Mouse (Mus musculus) testis, adult 2 months (tissue): ENCODE results near the gene Stag2. TPM values are rescaled to one million over a fixed set of nuclear protein-coding genes. Genes with fewer than 3 reads are reported as not detected.

Experiments used
- H3K27ac ChIP-seq: fragments of 200-500 bp; 2 replicates; pipeline ENCODE4 v1.5.1; 2012; ENCODE audit warnings: low read depth, low read length; ENCODE audit not compliant: control insufficient read depth, insufficient read depth
- H3K27me3 ChIP-seq: fragments of 200-500 bp; 2 replicates; pipeline ENCODE4 v1.6.1; 2012; ENCODE audit warnings: mild to moderate bottlenecking, low read length, moderate library complexity; ENCODE audit not compliant: control insufficient read depth, insufficient read depth
- H3K36me3 ChIP-seq: fragments of 200-500 bp; 2 replicates; pipeline ENCODE4 v1.6.1; 2012; ENCODE audit warnings: mild to moderate bottlenecking, low read length; ENCODE audit not compliant: control insufficient read depth, insufficient read depth
- H3K4me1 ChIP-seq: fragments of 200-500 bp; 2 replicates; pipeline ENCODE4 v1.6.1; 2012; ENCODE audit warnings: low read length; ENCODE audit not compliant: control insufficient read depth, insufficient read depth
- H3K4me3 ChIP-seq: fragments of 200-500 bp; 2 replicates; pipeline ENCODE4 v1.5.1; 2012; ENCODE audit warnings: low read depth, mild to moderate bottlenecking, low read length, moderate library complexity, mixed read lengths; ENCODE audit not compliant: control insufficient read depth
- CTCF ChIP-seq: fragments of 200-500 bp; IDR thresholded peaks from 2 replicates; pipeline ENCODE4 v1.5.1; 2012; ENCODE audit warnings: low read depth, mild to moderate bottlenecking, inconsistent platforms, low read length, moderate library complexity; ENCODE audit not compliant: control insufficient read depth, insufficient read depth, insufficient replicate concordance
- POLR2A ChIP-seq: fragments of 200-500 bp; IDR thresholded peaks from 2 replicates; pipeline ENCODE4 v1.6.1; 2012; ENCODE audit warnings: low read depth, mild to moderate bottlenecking, inconsistent platforms, low read length, moderate library complexity; ENCODE audit not compliant: control insufficient read depth
- polyA plus RNA-seq: library from polyadenylated mRNA; depleted of rRNA; stranded (reverse); fragments of >200 nt; gene quantifications from 2 replicates; pipeline ENCODE4 v1.2.3, GENCODE M21; 2012; rRNA removed

Stag2 gene
- 2.5 and 3.7 TPM in 2 replicates for polyA plus RNA-seq

DNA sequence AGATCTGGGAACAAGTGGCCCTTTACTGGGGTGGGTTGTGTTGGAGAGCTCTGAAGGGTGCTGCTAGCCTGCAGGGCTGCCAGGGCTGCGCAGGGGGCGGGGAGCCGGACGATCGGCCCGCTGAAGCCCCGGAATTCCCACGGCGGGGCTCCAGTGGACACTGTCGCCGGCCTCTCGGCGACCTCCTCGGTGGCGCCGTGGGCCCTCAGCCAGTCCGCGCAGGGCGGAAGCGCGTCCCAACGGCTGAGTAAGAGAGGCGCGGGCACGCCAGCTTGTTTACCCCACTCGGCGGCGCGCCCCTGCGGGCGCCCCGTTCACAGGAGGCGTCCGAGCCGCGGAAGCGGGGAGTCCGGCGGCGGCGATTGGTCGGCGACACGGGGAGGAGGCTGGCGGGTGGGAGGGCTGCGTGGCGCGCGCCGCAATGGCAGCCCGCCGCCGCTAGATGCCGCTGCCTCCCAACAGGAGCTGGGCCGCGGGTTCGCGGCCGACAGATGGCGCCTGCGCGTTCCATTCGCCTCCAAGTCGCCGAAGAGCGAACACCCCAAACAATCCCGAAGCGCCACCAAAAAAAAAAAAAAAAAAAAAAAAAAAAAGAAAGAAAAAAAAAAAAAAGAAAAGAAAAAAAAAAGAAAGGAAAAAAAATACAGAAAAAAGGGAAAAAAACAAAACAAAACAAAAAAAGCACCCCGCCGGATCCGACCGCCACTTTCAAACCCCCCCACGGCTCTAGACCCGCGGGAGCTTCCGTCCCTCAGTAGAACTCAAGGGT, at the start of gene Stag2:
Stag2 (plus strand) TSS at position 530 of the 769 bp plus-strand sequence.
- Histone ChIP-seq H3K27ac (peak within 1 kb of the TSS; percentile 97), H3K36me3 (no peaks in the 10 kb centered on the region), H3K4me1 (no peaks in the 10 kb centered on the region), H3K4me3 (peak within 1 kb of the TSS; percentile 84), H3K27me3 (no peaks in the 10 kb centered on the region)
- TF ChIP-seq CTCF: peak; percentile 59
- TF ChIP-seq POLR2A: peak; percentile 46; the same call in 1 of the 2 replicates

- no peaks in the 10 kb centered on the region for H3K4me1 ChIP-seq
- H3K27me3 ChIP-seq: no peaks in the 10 kb centered on the region
- no peaks in the 10 kb centered on the region for H3K36me3 ChIP-seq
- TF ChIP-seq CTCF: no peak
- TF ChIP-seq POLR2A: no peak
- H3K27ac ChIP-seq: no peak overlapping the region
- H3K4me3 ChIP-seq: no peak overlapping the region
Observed at GRCm38 (mm10) chrX:42107137-42107536, 42.0 kb upstream of the Stag2 start.

DNA sequence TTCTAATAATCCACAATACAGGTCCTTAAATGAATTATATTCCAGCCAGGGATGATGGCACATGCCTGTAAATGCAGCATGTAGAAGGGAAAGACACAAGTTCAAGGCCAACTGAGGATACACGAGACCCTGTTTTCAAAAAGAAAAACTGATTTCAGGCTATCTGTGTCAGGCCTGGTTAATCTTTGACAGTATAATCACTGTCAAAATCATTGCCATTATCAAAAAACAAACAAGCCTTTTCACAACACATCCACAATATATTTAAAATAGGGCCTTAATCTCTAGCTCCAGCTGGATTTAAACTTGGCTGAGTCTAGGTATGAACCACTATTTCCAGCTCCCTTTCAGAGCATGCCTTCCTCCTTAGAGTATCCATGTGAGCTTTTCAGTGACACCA, 38.5 kb upstream of the Stag2 start:
- no peak overlapping the region for H3K4me3 ChIP-seq
- no peaks in the 10 kb centered on the region for H3K4me1 ChIP-seq
- no peaks in the 10 kb centered on the region for H3K27me3 ChIP-seq
- no peaks in the 10 kb centered on the region for H3K36me3 ChIP-seq
- no peak for TF ChIP-seq POLR2A
- TF ChIP-seq CTCF: no peak
- no peak overlapping the region for H3K27ac ChIP-seq

GRCm38 (mm10) chrX:42119442-42120048, 29.6 kb upstream of the Stag2 start:
- Histone ChIP-seq H3K36me3 (no peaks in the 10 kb centered on the region), H3K4me3 (no peak overlapping the region), H3K27me3 (no peaks in the 10 kb centered on the region), H3K4me1 (no peaks in the 10 kb centered on the region), H3K27ac (no peak overlapping the region)
- TF ChIP-seq POLR2A: no peak
- no peak for TF ChIP-seq CTCF

- Histone ChIP-seq H3K27ac (no peak overlapping the region), H3K27me3 (no peaks in the 10 kb centered on the region), H3K4me1 (no peaks in the 10 kb centered on the region), H3K4me3 (no peak overlapping the region), H3K36me3 (no peaks in the 10 kb centered on the region)
- TF ChIP-seq CTCF (no peak), POLR2A (no peak)
Observed at GRCm38 (mm10) chrX:42124963-42125697, 24.0 kb upstream of the Stag2 start.

DNA sequence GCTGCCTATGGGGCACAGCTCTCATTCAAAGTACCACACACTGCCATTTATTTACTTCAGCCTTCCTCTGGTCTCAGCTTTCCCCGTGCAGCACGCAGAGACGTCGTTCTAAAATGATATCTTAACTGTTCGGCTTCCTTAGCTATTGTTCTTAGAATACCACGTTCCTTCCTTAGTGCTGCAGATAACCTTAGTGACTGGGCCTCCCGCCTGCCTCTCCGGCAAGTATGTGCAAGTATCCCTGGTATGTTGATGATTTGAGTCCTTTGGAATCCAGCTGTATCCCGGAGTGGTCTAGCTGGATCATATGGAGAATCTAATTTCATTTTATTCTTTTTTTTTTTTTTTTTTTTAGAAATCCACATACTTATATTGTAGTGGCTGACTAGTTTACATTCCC, 9.2 kb upstream of the Stag2 start:
- Histone ChIP-seq H3K27me3 (no peaks in the 10 kb centered on the region), H3K4me1 (no peaks in the 10 kb centered on the region), H3K4me3 (peak overlapping the region; percentile 66), H3K27ac (peak overlapping the region; percentile 32; the same call in 1 of the 2 replicates), H3K36me3 (no peaks in the 10 kb centered on the region)
- no peak for TF ChIP-seq POLR2A
- TF ChIP-seq CTCF: no peak

DNA sequence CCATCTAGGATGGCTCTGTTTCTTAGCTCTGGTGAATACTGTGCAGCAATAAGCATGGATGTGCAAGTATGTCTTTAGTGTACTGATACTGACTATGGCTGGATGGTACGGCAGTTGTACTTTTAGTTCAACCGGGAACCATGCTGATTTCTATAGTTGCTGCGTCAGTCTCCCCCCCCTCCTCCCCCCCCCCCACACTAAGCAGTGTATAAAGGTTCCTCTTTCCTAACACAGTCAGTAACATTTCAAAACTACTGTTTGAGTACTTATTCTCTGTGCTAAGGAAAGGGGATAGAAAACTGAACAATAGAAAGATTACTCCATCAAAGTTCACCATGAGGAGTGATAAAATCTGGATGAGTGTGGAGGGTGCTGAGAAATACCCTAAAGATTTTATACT, 6.5 kb upstream of the Stag2 start:
- no peak overlapping the region for H3K4me3 ChIP-seq
- no peaks in the 10 kb centered on the region for H3K27me3 ChIP-seq
- TF ChIP-seq CTCF (no peak), POLR2A (no peak)
- no peaks in the 10 kb centered on the region for H3K4me1 ChIP-seq
- H3K36me3 ChIP-seq: no peaks in the 10 kb centered on the region
- H3K27ac ChIP-seq: no peak overlapping the region
